Mouse (Mus musculus) v-Abl transformed pro-B cells (cell line): ENCODE data around the gene Nup50.
"Not testable (repeated sequence)": the region's sequence is repeated elsewhere in the genome, so short reads cannot be mapped to it uniquely, and the experiment has no call there.

ENCODE experiments used
- in situ Hi-C, 2 experiments: fragments of 400-800 bp; cut with MboI; formaldehyde crosslinking; loops; one replicate each; pipeline ENCODE4 v1.15.1; 2025; ENCODE audit not compliant: unreplicated experiment in 2 of 2

Gene Nup50

DNA sequence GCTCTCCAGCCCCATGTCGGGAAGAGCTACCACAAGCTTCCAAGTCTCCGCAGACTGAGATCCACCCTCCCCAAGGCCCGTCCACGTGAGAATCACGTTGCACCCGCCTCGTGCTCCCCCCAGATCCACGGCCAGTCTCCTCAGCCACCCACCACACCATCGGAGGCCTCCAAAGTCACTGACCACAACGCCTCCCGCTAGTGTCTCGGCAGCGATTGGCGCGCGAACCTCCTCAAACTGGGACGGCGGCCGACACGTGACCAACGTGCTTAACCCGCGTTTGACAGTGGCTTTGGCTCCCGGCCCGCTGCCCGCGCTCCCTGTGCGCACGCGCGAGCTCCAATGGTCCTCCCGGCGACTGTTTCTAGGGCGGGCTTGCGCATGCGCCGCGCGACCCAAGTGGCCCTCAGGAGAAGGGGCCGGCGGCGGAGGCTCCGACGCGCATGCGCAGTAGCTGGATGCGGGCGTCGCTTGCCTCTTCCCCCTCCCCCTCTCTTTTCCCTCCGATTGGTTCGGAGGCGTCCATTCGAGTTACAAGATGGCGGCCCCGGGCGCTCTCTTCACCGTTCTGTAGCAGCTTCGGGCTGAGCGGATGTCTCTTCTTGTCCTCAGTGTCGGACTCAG is at the start of gene Nup50:
TSS of gene Nup50 (plus strand) at position 528 of the 624 bp plus-strand sequence.
- in situ Hi-C loops, result loop anchor here (5.0 to 10.0 kb wide), 7 partner anchors 66 to 246 kb away; partner anchors contain the start of gene Phf21b (in 2 of the 2)

DNA sequence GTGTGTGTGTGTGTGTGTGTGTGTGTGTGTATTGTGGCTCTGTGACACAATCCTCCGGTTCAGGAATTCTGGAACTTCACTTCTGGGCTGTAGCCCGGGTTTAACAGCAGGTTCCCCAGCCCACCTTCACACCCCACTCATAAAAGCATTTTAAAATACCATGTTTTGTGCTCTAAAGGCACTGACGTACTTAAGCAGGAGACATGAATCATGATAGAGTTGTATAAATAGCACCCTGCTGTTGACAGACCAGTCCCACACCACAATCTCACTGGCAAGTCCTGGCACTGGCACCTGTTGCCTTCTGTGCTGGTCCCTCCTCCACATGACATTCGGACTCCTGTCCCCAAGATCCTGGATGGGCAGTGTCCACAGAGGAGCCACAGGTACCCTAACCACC is 49.3 kb upstream of the Nup50 start:
- in situ Hi-C loops, result no loop called here

GRCm38 (mm10) chr15:84877029-84877815 is 46.0 kb upstream of the Nup50 start:
- in situ Hi-C loops, result no loop called here

- in situ Hi-C loops, result no loop called here
Measured at GRCm38 (mm10) chr15:84888066-84888465, 35.1 kb upstream of the Nup50 start.

DNA sequence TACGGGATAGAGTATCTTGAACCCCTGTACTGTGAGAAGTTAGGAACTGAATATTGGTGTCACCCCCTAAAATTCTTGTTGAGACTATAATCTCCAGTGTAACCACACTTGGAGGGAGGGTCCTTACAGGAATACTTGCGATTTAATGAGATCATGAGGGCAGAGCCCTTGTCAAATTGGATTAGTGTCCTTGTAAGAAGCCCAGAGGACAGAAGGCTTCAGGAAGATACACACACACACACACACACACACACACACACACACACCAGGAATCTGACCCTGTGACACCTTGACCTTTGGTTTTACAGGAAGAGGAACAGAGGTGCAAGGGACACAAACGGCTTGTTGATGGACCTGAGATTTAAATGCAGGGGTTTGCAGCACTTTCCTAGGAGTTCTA is 32.0 kb upstream of the Nup50 start:
- in situ Hi-C loops, result loop anchor here (5.0 kb wide), 2 partner anchors 44 to 134 kb away; no protein-coding TSS in a partner anchor

GRCm38 (mm10) chr15:84891658-84892057 is 31.6 kb upstream of the Nup50 start:
- in situ Hi-C loops, result loop anchor here (5.0 kb wide), 2 partner anchors 44 to 134 kb away; no protein-coding TSS in a partner anchor

- in situ Hi-C loops, result not testable (repeated sequence)
Measured at GRCm38 (mm10) chr15:84896216-84896615, 27.0 kb upstream of the Nup50 start.

- in situ Hi-C loops, result no loop called here
Measured at GRCm38 (mm10) chr15:84896664-84897063, 26.5 kb upstream of the Nup50 start.

- in situ Hi-C loops, result no loop called here
Measured at GRCm38 (mm10) chr15:84898077-84898476, 25.1 kb upstream of the Nup50 start.

DNA sequence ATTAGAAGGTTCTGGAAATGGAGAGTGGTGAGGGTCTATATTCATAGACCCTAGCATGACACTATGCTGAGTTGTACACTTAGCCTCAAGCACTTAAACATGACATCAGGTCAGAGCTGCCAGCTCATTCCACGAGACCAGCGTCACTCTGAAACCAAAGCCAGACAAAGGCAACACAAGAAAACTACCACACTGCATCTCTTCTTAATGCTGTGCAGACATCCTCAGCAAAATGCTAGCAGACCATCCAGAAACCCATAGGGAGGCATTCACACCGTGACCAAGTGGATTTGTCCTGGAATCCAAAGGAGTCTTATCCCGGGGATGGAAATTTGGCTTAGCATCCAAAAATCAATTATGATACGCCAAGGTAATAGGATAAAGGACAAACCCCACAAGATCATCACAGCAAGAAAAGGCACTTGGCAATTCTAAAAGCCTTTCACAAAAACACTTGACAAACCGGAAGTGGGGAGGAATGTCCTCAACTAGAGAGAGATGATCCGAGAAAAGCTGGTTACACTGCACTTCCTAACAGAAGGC is 19.3 kb upstream of the Nup50 start:
- in situ Hi-C loops, result no loop called here

- in situ Hi-C loops, result no loop called here
Measured at GRCm38 (mm10) chr15:84913201-84913600, 10.0 kb upstream of the Nup50 start.

DNA sequence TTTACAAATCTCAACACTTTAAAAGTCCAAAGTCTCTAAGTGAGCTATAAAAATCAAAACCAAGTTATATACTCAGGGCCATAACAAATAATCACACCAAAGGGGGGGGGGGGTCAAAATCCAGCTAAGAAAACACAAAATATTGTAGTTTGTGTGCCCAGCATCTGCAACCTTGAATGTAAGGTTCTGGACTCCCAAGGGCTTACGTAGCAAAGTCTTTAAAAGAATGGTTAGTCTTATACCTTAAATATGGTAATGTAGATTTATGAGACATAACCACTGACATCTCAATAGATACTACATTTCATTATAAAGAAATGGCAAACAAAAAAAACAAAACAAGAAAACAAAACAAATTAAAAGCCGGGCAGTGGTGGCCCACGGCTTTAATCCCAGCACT is 3.3 kb upstream of the Nup50 start, which contains the start of gene Gm29666:
TSS of gene Gm29666 (minus strand) at position 101 of the 400 bp plus-strand sequence.
- in situ Hi-C loops, result loop anchor here (5.0 to 10.0 kb wide), 7 partner anchors 63 to 243 kb away; partner anchors contain the start of gene Phf21b (in 2 of the 2)

DNA sequence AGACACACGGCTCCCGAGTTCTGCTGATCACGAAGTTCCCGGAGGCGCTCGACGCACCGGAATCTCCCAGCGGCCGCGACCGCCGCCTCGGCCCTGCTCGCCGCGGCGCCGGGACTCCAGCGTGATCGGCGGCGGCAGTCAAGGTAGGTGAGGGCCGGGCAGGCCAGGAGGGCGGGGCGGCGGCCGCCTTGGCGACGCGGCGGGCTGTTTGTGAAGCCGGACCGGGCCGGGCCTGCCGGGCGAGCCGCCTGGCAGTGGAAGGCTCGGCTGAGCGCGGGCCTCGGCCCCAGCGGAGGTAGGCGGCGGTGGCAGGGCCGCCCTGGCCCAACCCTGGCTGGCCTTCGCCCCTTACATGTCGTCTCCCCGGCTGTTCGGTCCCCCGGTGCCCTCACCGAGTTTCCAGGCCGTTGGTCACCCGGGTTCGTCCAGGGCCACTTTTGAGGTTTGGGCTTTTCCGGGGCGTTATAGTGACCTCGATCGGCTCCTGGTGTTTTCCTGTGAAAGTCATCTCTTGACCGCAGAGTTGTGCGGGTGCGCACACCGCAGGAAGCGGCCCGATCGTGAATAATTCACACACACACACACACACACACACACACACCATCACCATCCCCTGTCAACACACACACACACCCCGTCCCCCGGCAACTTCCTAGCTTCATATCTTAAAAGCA is 434 bp downstream of the Nup50 start:
- in situ Hi-C loops, result loop anchor here (5.0 to 10.0 kb wide), 7 partner anchors 66 to 246 kb away; partner anchors contain the start of gene Phf21b (in 2 of the 2)

- in situ Hi-C loops, result loop anchor here (5.0 to 10.0 kb wide), 8 partner anchors 68 to 248 kb away; partner anchors contain the start of gene Phf21b (in 2 of the 2)
Measured at GRCm38 (mm10) chr15:84924781-84925315, 1.6 kb downstream of the Nup50 start.

- in situ Hi-C loops, result loop anchor here (5.0 to 10.0 kb wide), 5 partner anchors 72 to 241 kb away; no protein-coding TSS in a partner anchor
Measured at GRCm38 (mm10) chr15:84925495-84926018, 2.3 kb downstream of the Nup50 start.

DNA sequence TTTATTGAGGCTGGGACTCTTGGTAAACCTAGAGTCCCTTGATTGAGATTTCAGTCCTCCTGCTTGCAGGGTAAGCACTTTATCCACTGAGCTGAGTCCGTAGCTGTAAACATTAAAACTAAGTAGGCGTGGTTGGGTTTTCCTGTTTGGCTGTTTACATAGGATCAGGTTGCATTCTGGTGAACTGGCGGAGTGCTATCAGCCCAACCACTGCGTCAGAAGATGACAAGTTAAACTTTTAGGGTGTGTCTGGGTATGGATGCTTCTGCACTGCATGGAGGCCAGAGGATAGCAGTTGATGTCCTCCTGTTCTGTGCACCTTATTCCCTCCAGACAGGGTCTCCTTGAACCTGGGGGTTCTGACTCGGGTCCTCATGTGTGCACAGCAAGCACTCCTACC is 9.1 kb downstream of the Nup50 start:
- in situ Hi-C loops, result loop anchor here in 1 of 2 experiments (5.0 kb wide), 1 partner anchor 110 kb away; no protein-coding TSS in a partner anchor

GRCm38 (mm10) chr15:84934901-84935300 is 11.7 kb downstream of the Nup50 start:
- in situ Hi-C loops, result loop anchor here in 1 of 2 experiments (5.0 kb wide), 1 partner anchor 107 kb away; no protein-coding TSS in a partner anchor

- in situ Hi-C loops, result no loop called here
Measured at GRCm38 (mm10) chr15:84940102-84940501, 16.9 kb downstream of the Nup50 start.

- in situ Hi-C loops, result no loop called here
Measured at GRCm38 (mm10) chr15:84942647-84943285, 19.6 kb downstream of the Nup50 start.
